Mouse (Mus musculus): ENCODE measurements around the gene Bnc2. TPM values are rescaled to one million over a fixed set of nuclear protein-coding genes. Genes with fewer than 3 reads are reported as not detected.

Gene Bnc2
- 6.3 TPM for polyA plus RNA-seq (2014; fragmentation: Illumina TruSeq; extraction: RNeasy Lipid Tissue Mini Kit (QIAGEN cat#74804); ENCODE audit: low read depth, low replicate concordance)

GRCm38 (mm10) chr4:84675171-84675973 is at the start of gene Bnc2:
Bnc2 (minus strand) TSS chr4:84675275.

Other genes with a start within 250 kb of the Bnc2 start
- gene Cntln, start 209.0 kb upstream of the Bnc2 start, polyA plus RNA-seq (2014; fragmentation: Illumina TruSeq; extraction: RNeasy Lipid Tissue Mini Kit (QIAGEN cat#74804); ENCODE audit: low read depth, low replicate concordance) = 63.1 TPM